Mouse (Mus musculus): ENCODE measurements around the gene Ankrd54. TPM values are rescaled to one million over a fixed set of nuclear protein-coding genes. Genes with fewer than 3 reads are reported as not detected.

Ankrd54 gene
- polyA plus RNA-seq, 1 experiment from 2014 or later: 20.2 TPM

- Histone ChIP-seq H3K9ac (ENCODE audit: low read length) (peak overlapping the region; percentile 62), H3K4me2 (ENCODE audit: low read length) (peak overlapping the region; percentile 45)
These were observed 34.4 kb upstream of the Ankrd54 start for GRCm38 (mm10) chr15:79097135-79097534.

GRCm38 (mm10) chr15:79096556-79096955, 33.9 kb upstream of the Ankrd54 start:
- no peak overlapping the region for H3K4me2 ChIP-seq (ENCODE audit: low read length)
- peaks cover 47 to 64% of the 10 kb centered on the region in 2 experiments for H3K4me1 ChIP-seq (ENCODE audit: control insufficient read depth in 2 of 2, insufficient read depth in 2 of 2, low read length in 2 of 2)
- H3K9ac ChIP-seq (ENCODE audit: low read length): peak overlapping the region; percentile 62
- H3K4me3 ChIP-seq (ENCODE audit: control insufficient read depth in 1 of 2, insufficient read depth in 1 of 2, low read depth in 1 of 2, low read length in 2 of 2): no peak overlapping the region
- H3K27me3 ChIP-seq (ENCODE audit: control insufficient read depth, insufficient read depth, low read length): no peaks in the 10 kb centered on the region
- H3K9me3 ChIP-seq (ENCODE audit: control insufficient read depth, low read length): no peaks in the 10 kb centered on the region
- H3K27ac ChIP-seq (replicated peaks in 1 of 2; ENCODE audit: control insufficient read depth in 1 of 2, insufficient read depth in 1 of 2, low read depth in 2 of 2, low read length in 2 of 2): peak overlapping the region; percentile 58 to 99
- ATAC-seq (ENCODE audit: insufficient number of reproducible peaks, insufficient read depth, low FRiP score, low read depth): no peak
- WGBS: 43% methylated on average over 3 of the region's 3 CpGs
- peaks cover 45% of the 10 kb centered on the region for H3K36me3 ChIP-seq (ENCODE audit: control insufficient read depth, insufficient read depth, low read length)

More at GRCm38 (mm10) chr15:79097135-79097534, 34.4 kb upstream of the Ankrd54 start:
- no peaks in the 10 kb centered on the region for H3K27me3 ChIP-seq (ENCODE audit: control insufficient read depth, insufficient read depth, low read length)
- no peak overlapping the region for H3K4me3 ChIP-seq (ENCODE audit: control insufficient read depth in 1 of 2, insufficient read depth in 1 of 2, low read depth in 1 of 2, low read length in 2 of 2)
- peak overlapping the region; percentile 96 to 99 for H3K27ac ChIP-seq (replicated peaks in 1 of 2; ENCODE audit: control insufficient read depth in 1 of 2, insufficient read depth in 1 of 2, low read depth in 2 of 2, low read length in 2 of 2)
- no peak for ATAC-seq (ENCODE audit: insufficient number of reproducible peaks, insufficient read depth, low FRiP score, low read depth)
- H3K36me3 ChIP-seq (ENCODE audit: control insufficient read depth, insufficient read depth, low read length): peaks cover 40% of the 10 kb centered on the region
- H3K9me3 ChIP-seq (ENCODE audit: control insufficient read depth, low read length): no peaks in the 10 kb centered on the region
- peaks cover 52 to 70% of the 10 kb centered on the region in 2 experiments for H3K4me1 ChIP-seq (ENCODE audit: control insufficient read depth in 2 of 2, insufficient read depth in 2 of 2, low read length in 2 of 2)
- 5% methylated on average over 2 of the region's 2 CpGs for WGBS

GRCm38 (mm10) chr15:79095483-79095882, 32.8 kb upstream of the Ankrd54 start:
- Histone ChIP-seq H3K9me3 (ENCODE audit: control insufficient read depth, low read length) (no peaks in the 10 kb centered on the region), H3K36me3 (ENCODE audit: control insufficient read depth, insufficient read depth, low read length) (peaks cover 56% of the 10 kb centered on the region), H3K9ac (ENCODE audit: low read length) (no peak overlapping the region), H3K4me3 (ENCODE audit: control insufficient read depth in 1 of 2, insufficient read depth in 1 of 2, low read depth in 1 of 2, low read length in 2 of 2) (no peak overlapping the region), H3K27me3 (ENCODE audit: control insufficient read depth, insufficient read depth, low read length) (no peaks in the 10 kb centered on the region), H3K27ac (replicated peaks in 1 of 2; ENCODE audit: control insufficient read depth in 1 of 2, insufficient read depth in 1 of 2, low read depth in 2 of 2, low read length in 2 of 2) (no peak overlapping the region), H3K4me1 (ENCODE audit: control insufficient read depth in 2 of 2, insufficient read depth in 2 of 2, low read length in 2 of 2) (peaks cover 37 to 53% of the 10 kb centered on the region in 2 experiments), H3K4me2 (ENCODE audit: low read length) (no peak overlapping the region)
- no peak for ATAC-seq (ENCODE audit: insufficient number of reproducible peaks, insufficient read depth, low FRiP score, low read depth)
- 87% methylated on average over 5 of the region's 5 CpGs for WGBS

- Histone ChIP-seq H3K36me3 (ENCODE audit: control insufficient read depth, insufficient read depth, low read length) (peaks cover 78% of the 10 kb centered on the region), H3K4me2 (ENCODE audit: low read length) (no peak overlapping the region), H3K4me3 (ENCODE audit: control insufficient read depth in 1 of 2, insufficient read depth in 1 of 2, low read depth in 1 of 2, low read length in 2 of 2) (no peak overlapping the region), H3K9ac (ENCODE audit: low read length) (no peak overlapping the region), H3K27me3 (ENCODE audit: control insufficient read depth, insufficient read depth, low read length) (no peaks in the 10 kb centered on the region), H3K4me1 (ENCODE audit: control insufficient read depth in 2 of 2, insufficient read depth in 2 of 2, low read length in 2 of 2) (peaks cover 18 to 31% of the 10 kb centered on the region in 2 experiments), H3K9me3 (ENCODE audit: control insufficient read depth, low read length) (no peaks in the 10 kb centered on the region), H3K27ac (replicated peaks in 1 of 2; ENCODE audit: control insufficient read depth in 1 of 2, insufficient read depth in 1 of 2, low read depth in 2 of 2, low read length in 2 of 2) (no peak overlapping the region)
- ATAC-seq (ENCODE audit: insufficient number of reproducible peaks, insufficient read depth, low FRiP score, low read depth): no peak
- WGBS: 48% methylated on average over 7 of the region's 7 CpGs
These were observed 30.6 kb upstream of the Ankrd54 start for GRCm38 (mm10) chr15:79093083-79093839.

GRCm38 (mm10) chr15:79092284-79092683, 29.6 kb upstream of the Ankrd54 start:
- Histone ChIP-seq H3K9me3 (ENCODE audit: control insufficient read depth, low read length) (no peaks in the 10 kb centered on the region), H3K4me1 (ENCODE audit: control insufficient read depth in 2 of 2, insufficient read depth in 2 of 2, low read length in 2 of 2) (peaks cover 8 to 21% of the 10 kb centered on the region in 2 experiments), H3K27me3 (ENCODE audit: control insufficient read depth, insufficient read depth, low read length) (no peaks in the 10 kb centered on the region), H3K36me3 (ENCODE audit: control insufficient read depth, insufficient read depth, low read length) (peaks cover 88% of the 10 kb centered on the region), H3K4me3 (ENCODE audit: control insufficient read depth in 1 of 2, insufficient read depth in 1 of 2, low read depth in 1 of 2, low read length in 2 of 2) (no peak overlapping the region), H3K27ac (replicated peaks in 1 of 2; ENCODE audit: control insufficient read depth in 1 of 2, insufficient read depth in 1 of 2, low read depth in 2 of 2, low read length in 2 of 2) (no peak overlapping the region), H3K4me2 (ENCODE audit: low read length) (no peak overlapping the region), H3K9ac (ENCODE audit: low read length) (no peak overlapping the region)
- WGBS: 87% methylated on average over 6 of the region's 6 CpGs
- no peak for ATAC-seq (ENCODE audit: insufficient number of reproducible peaks, insufficient read depth, low FRiP score, low read depth)

- Histone ChIP-seq H3K4me2 (ENCODE audit: low read length) (no peak overlapping the region), H3K4me1 (ENCODE audit: control insufficient read depth in 2 of 2, insufficient read depth in 2 of 2, low read length in 2 of 2) (peaks cover 6% of the 10 kb centered on the region in 2 experiments; a peak in 3 of 4 replicates), H3K36me3 (ENCODE audit: control insufficient read depth, insufficient read depth, low read length) (peaks cover 83% of the 10 kb centered on the region), H3K27ac (replicated peaks in 1 of 2; ENCODE audit: control insufficient read depth in 1 of 2, insufficient read depth in 1 of 2, low read depth in 2 of 2, low read length in 2 of 2) (no peak overlapping the region), H3K27me3 (ENCODE audit: control insufficient read depth, insufficient read depth, low read length) (no peaks in the 10 kb centered on the region), H3K9me3 (ENCODE audit: control insufficient read depth, low read length) (no peaks in the 10 kb centered on the region), H3K4me3 (ENCODE audit: control insufficient read depth in 1 of 2, insufficient read depth in 1 of 2, low read depth in 1 of 2, low read length in 2 of 2) (no peak overlapping the region), H3K9ac (ENCODE audit: low read length) (no peak overlapping the region)
- 93% methylated on average over 7 of the region's 7 CpGs for WGBS
- no peak for ATAC-seq (ENCODE audit: insufficient number of reproducible peaks, insufficient read depth, low FRiP score, low read depth)
These were observed 16.9 kb upstream of the Ankrd54 start for GRCm38 (mm10) chr15:79079567-79079966.

- peak overlapping the region; percentile 93 for H3K4me2 ChIP-seq (ENCODE audit: low read length)
- ATAC-seq (ENCODE audit: insufficient number of reproducible peaks, insufficient read depth, low FRiP score, low read depth): no peak
- no peaks in the 10 kb centered on the region for H3K9me3 ChIP-seq (ENCODE audit: control insufficient read depth, low read length)
- peaks cover 9 to 10% of the 10 kb centered on the region in 2 experiments for H3K4me1 ChIP-seq (ENCODE audit: control insufficient read depth in 2 of 2, insufficient read depth in 2 of 2, low read length in 2 of 2)
- 34% methylated on average over 15 of the region's 15 CpGs for WGBS
- no peaks in the 10 kb centered on the region for H3K27me3 ChIP-seq (ENCODE audit: control insufficient read depth, insufficient read depth, low read length)
- peak overlapping the region; percentile 94 for H3K9ac ChIP-seq (ENCODE audit: low read length)
- H3K27ac ChIP-seq (replicated peaks in 1 of 2; ENCODE audit: control insufficient read depth in 1 of 2, insufficient read depth in 1 of 2, low read depth in 2 of 2, low read length in 2 of 2): peak overlapping the region in 1 of 2 experiments; percentile 83; a peak in 1 of 4 replicates
- peak overlapping the region; percentile 94 for H3K4me3 ChIP-seq (ENCODE audit: control insufficient read depth in 1 of 2, insufficient read depth in 1 of 2, low read depth in 1 of 2, low read length in 2 of 2)
- H3K36me3 ChIP-seq (ENCODE audit: control insufficient read depth, insufficient read depth, low read length): peaks cover 46% of the 10 kb centered on the region
These were observed 13.1 kb upstream of the Ankrd54 start for GRCm38 (mm10) chr15:79075658-79076365.
